Mouse (Mus musculus): Measurements from ENCODE around the gene Becn1. TPM values are rescaled to one million over a fixed set of nuclear protein-coding genes. Genes with fewer than 3 reads are reported as not detected.

Becn1 gene
- polyA plus RNA-seq, 1 experiment from 2014 or later: 165 TPM

DNA sequence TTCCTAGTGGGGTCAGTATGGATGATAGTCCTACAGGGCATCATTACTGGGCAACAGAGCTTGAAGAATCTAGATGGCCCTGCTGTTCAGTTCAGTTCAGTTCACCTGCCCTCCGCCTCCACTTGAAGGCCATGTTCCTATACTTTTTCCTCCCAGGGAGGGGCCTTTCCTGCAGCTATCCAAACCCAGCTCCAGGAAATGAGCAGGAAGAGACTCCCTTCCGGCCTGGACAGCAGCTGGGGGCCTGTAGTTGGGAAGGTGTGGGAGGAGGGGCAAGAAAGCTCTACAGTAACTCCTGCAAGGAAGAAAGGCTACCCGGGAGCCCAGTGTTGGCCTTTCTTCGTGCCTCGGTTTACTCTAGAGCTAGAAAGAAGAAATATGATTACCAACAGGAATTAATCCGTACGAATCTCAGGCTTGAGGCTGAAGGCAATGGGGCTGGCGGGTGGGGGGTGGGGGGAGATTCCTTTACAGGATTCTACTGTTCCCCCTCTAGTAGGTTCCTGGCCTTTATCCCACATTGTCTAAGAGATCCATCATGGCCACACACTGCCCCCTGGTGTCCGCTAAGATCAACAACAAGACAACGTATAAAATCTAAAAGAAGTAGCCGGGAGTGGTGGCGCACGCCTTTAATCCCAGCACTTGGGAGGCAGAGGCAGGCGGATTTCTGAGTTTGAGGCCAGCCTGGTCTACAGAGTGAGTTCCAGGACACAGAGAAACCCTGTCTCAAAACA, 53.7 kb downstream of the Becn1 start:
- Histone ChIP-seq H3K4me1 (peaks cover 27% of the 10 kb centered on the region), H3K36me3 (no peaks in the 10 kb centered on the region), H3K27me3 (peaks cover 16% of the 10 kb centered on the region; the same call in 1 of the 2 replicates), H3K4me3 (peak overlapping the region; percentile 76), H3K27ac (peak overlapping the region; percentile 92), H3K4me2 (peak overlapping the region; percentile 94), H3K9me3 (no peaks in the 10 kb centered on the region), H3K9ac (no peak overlapping the region)
- 0 out of 2 replicates have a peak, but pooled peaks have one; percentile 17 for ATAC-seq (ENCODE audit: borderline replicate concordance, extremely low read depth, low FRiP score, low TSS enrichment)
- 29% methylated on average over 14 of the region's 14 CpGs for WGBS

GRCm38 (mm10) chr11:101247521-101248030, 54.5 kb downstream of the Becn1 start:
- Histone ChIP-seq H3K27ac (peak overlapping the region; percentile 92), H3K9me3 (no peaks in the 10 kb centered on the region), H3K4me1 (peaks cover 21% of the 10 kb centered on the region), H3K36me3 (no peaks in the 10 kb centered on the region), H3K4me2 (peak overlapping the region; percentile 94), H3K4me3 (peak overlapping the region; percentile 76), H3K9ac (peak overlapping the region; percentile 89; the same call in 1 of the 2 replicates), H3K27me3 (peaks cover 16% of the 10 kb centered on the region; the same call in 1 of the 2 replicates)
- ATAC-seq (ENCODE audit: borderline replicate concordance, extremely low read depth, low FRiP score, low TSS enrichment): no peak
- WGBS: 81% methylated on average over 6 of the region's 6 CpGs

GRCm38 (mm10) chr11:101246702-101247012, 55.4 kb downstream of the Becn1 start:
- 9% methylated on average over 7 of the region's 7 CpGs for WGBS
- H3K9me3 ChIP-seq: no peaks in the 10 kb centered on the region
- peaks cover 16% of the 10 kb centered on the region; the same call in 1 of the 2 replicates for H3K27me3 ChIP-seq
- no peak; the same call in 1 of the 2 replicates for ATAC-seq (ENCODE audit: borderline replicate concordance, extremely low read depth, low FRiP score, low TSS enrichment)
- H3K4me1 ChIP-seq: peaks cover 17% of the 10 kb centered on the region
- H3K4me3 ChIP-seq: peak overlapping the region; percentile 76
- peak overlapping the region; percentile 89 for H3K9ac ChIP-seq
- H3K4me2 ChIP-seq: peak overlapping the region; percentile 94
- peak overlapping the region; percentile 92 for H3K27ac ChIP-seq
- no peaks in the 10 kb centered on the region for H3K36me3 ChIP-seq

- Histone ChIP-seq H3K9ac (peak within 1 kb of the TSS; percentile 89), H3K36me3 (no peaks in the 10 kb centered on the region), H3K27ac (peak within 1 kb of the TSS; percentile 92), H3K9me3 (no peaks in the 10 kb centered on the region), H3K27me3 (peaks cover 16% of the 10 kb centered on the region; the same call in 1 of the 2 replicates), H3K4me1 (peaks cover 17% of the 10 kb centered on the region), H3K4me2 (peak within 1 kb of the TSS; percentile 94), H3K4me3 (peak within 1 kb of the TSS; percentile 76)
- WGBS: under 1% methylated on average over 54 of the region's 63 CpGs
- ATAC-seq (ENCODE audit: borderline replicate concordance, extremely low read depth, low FRiP score, low TSS enrichment): peak; percentile 84
Observed at GRCm38 (mm10) chr11:101245855-101246701, 56.0 kb downstream of the Becn1 start, which contains the start of gene Ramp2. Gene Ramp2 (plus strand): TSS chr11:101246028.

DNA sequence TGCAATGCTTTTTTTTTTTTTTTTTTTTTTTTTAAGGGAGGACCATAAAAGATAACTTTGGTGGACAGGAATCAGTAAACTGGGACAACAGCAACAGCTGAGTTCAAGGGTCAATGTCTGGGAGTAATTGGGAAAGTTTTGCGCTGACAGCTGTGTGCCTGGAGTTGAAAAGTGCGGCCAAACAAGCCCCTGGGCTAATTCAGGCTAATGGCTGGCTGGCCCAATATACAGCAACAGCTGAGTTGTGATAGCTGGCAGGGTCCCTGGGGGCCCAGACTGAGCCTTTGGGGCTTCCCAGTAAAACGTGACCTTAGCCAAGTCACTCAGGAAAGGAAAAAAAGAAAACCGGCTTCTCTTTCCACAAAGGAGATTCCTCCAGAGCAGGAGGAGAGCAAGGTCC, 57.0 kb downstream of the Becn1 start:
- H3K4me2 ChIP-seq: peak overlapping the region; percentile 94
- H3K9me3 ChIP-seq: no peaks in the 10 kb centered on the region
- H3K27ac ChIP-seq: peak overlapping the region; percentile 92
- H3K9ac ChIP-seq: no peak overlapping the region
- no peak for ATAC-seq (ENCODE audit: borderline replicate concordance, extremely low read depth, low FRiP score, low TSS enrichment)
- WGBS: 37% methylated on average over 4 of the region's 4 CpGs
- no peaks in the 10 kb centered on the region for H3K36me3 ChIP-seq
- peaks cover 17% of the 10 kb centered on the region for H3K4me1 ChIP-seq
- no peak overlapping the region for H3K4me3 ChIP-seq
- H3K27me3 ChIP-seq: peaks cover 16% of the 10 kb centered on the region; the same call in 1 of the 2 replicates

GRCm38 (mm10) chr11:101238071-101238647, 63.9 kb downstream of the Becn1 start:
- peaks cover 12% of the 10 kb centered on the region for H3K4me1 ChIP-seq
- no peak overlapping the region for H3K4me3 ChIP-seq
- H3K4me2 ChIP-seq: 0 out of 2 replicates have a peak overlapping the region, but pooled peaks have one; percentile 6
- ATAC-seq (ENCODE audit: borderline replicate concordance, extremely low read depth, low FRiP score, low TSS enrichment): peak; percentile 79
- no peaks in the 10 kb centered on the region for H3K36me3 ChIP-seq
- peak overlapping the region; percentile 78 for H3K27ac ChIP-seq
- no peak overlapping the region for H3K9ac ChIP-seq
- H3K27me3 ChIP-seq: no peaks in the 10 kb centered on the region
- no peaks in the 10 kb centered on the region for H3K9me3 ChIP-seq
- WGBS: 35% methylated on average over 5 of the region's 5 CpGs

DNA sequence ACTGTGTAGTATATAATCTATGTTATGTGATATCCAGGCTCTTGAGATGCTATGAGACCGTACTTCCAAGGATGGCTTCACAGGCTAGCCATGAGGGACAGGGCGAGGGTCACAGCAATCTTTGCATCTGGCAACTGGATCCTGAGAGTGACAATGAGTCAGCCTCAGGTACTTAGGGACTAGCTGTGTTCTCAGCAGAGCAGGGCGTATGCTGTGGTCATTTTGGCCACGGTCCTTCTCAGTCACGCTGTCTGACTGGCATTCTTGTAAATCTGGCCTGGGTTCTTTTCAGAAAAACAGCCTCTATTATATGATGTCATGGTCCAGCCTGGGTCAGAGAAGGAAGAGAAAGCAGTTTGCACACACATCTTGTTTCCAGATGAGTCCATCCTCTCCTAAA, 65.3 kb downstream of the Becn1 start:
- no peak overlapping the region for H3K27ac ChIP-seq
- no peak overlapping the region for H3K4me2 ChIP-seq
- no peak overlapping the region for H3K9ac ChIP-seq
- ATAC-seq (ENCODE audit: borderline replicate concordance, extremely low read depth, low FRiP score, low TSS enrichment): no peak
- no peaks in the 10 kb centered on the region for H3K27me3 ChIP-seq
- peaks cover 12% of the 10 kb centered on the region for H3K4me1 ChIP-seq
- H3K36me3 ChIP-seq: no peaks in the 10 kb centered on the region
- WGBS: 88% methylated on average over 5 of the region's 5 CpGs
- no peak overlapping the region for H3K4me3 ChIP-seq
- no peaks in the 10 kb centered on the region for H3K9me3 ChIP-seq

Other genes starting within 250 kb of the Becn1 start
- gene Naglu, start 232.3 kb downstream of the Becn1 start, polyA plus RNA-seq (2015; fragmentation: Nextera tagmentation; extraction: Ambion mirVana): 20.4 and 22.5 TPM in 2 replicates
- gene Hsd17b1, start 223.9 kb downstream of the Becn1 start, polyA plus RNA-seq (2015; fragmentation: Nextera tagmentation; extraction: Ambion mirVana): 0.11 and 0.15 TPM in 2 replicates
- gene Coasy, start 219.7 kb downstream of the Becn1 start, polyA plus RNA-seq (2015; fragmentation: Nextera tagmentation; extraction: Ambion mirVana): 42.8 and 43.2 TPM in 2 replicates
- 43.4 and 54.1 TPM in 2 replicates for gene Mlx, start 215.0 kb downstream of the Becn1 start, polyA plus RNA-seq (2015; fragmentation: Nextera tagmentation; extraction: Ambion mirVana)
- 35.1 and 37.5 TPM in 2 replicates for gene Psmc3ip, start 206.8 kb downstream of the Becn1 start, polyA plus RNA-seq (2015; fragmentation: Nextera tagmentation; extraction: Ambion mirVana)
- 21.8 and 22.1 TPM in 2 replicates for gene Retreg3, start 182.4 kb downstream of the Becn1 start, polyA plus RNA-seq (2015; fragmentation: Nextera tagmentation; extraction: Ambion mirVana)
- 89.6 and 90.6 TPM in 2 replicates for gene Tubg1, start 182.3 kb downstream of the Becn1 start, polyA plus RNA-seq (2015; fragmentation: Nextera tagmentation; extraction: Ambion mirVana)
- 3.5 and 3.6 TPM in 2 replicates for gene Tubg2, start 146.4 kb downstream of the Becn1 start, polyA plus RNA-seq (2015; fragmentation: Nextera tagmentation; extraction: Ambion mirVana)
- gene Cntnap1, start 131.8 kb downstream of the Becn1 start, polyA plus RNA-seq (2015; fragmentation: Nextera tagmentation; extraction: Ambion mirVana): 1.1 and 1.4 TPM in 2 replicates
- gene Plekhh3, start 130.9 kb downstream of the Becn1 start, polyA plus RNA-seq (2015; fragmentation: Nextera tagmentation; extraction: Ambion mirVana): 19.8 and 19.9 TPM in 2 replicates
- 0.24 and 0.55 TPM in 2 replicates for gene Ccr10, start 126.8 kb downstream of the Becn1 start, polyA plus RNA-seq (2015; fragmentation: Nextera tagmentation; extraction: Ambion mirVana)
- 16.2 and 19.2 TPM in 2 replicates for gene Ezh1, start 75.8 kb downstream of the Becn1 start, polyA plus RNA-seq (2015; fragmentation: Nextera tagmentation; extraction: Ambion mirVana)
- 264 and 286 TPM in 2 replicates for gene Ramp2, start 56.3 kb downstream of the Becn1 start, polyA plus RNA-seq (2015; fragmentation: Nextera tagmentation; extraction: Ambion mirVana)
- gene Vps25, start 48.6 kb downstream of the Becn1 start, polyA plus RNA-seq (2015; fragmentation: Nextera tagmentation; extraction: Ambion mirVana): 127 and 128 TPM in 2 replicates
- gene Wnk4, start 41.7 kb downstream of the Becn1 start, polyA plus RNA-seq (2015; fragmentation: Nextera tagmentation; extraction: Ambion mirVana): 3.7 and 5.0 TPM in 2 replicates
- gene Cntd1, start 23.3 kb downstream of the Becn1 start, polyA plus RNA-seq (2015; fragmentation: Nextera tagmentation; extraction: Ambion mirVana): 1.3 and 1.7 TPM in 2 replicates
- 189 and 194 TPM in 2 replicates for gene Coa3, start 23.2 kb downstream of the Becn1 start, polyA plus RNA-seq (2015; fragmentation: Nextera tagmentation; extraction: Ambion mirVana)
- 130 and 133 TPM in 2 replicates for gene Psme3, start 13.9 kb upstream of the Becn1 start, polyA plus RNA-seq (2015; fragmentation: Nextera tagmentation; extraction: Ambion mirVana)
- gene Aoc2, start 22.8 kb upstream of the Becn1 start, polyA plus RNA-seq (2015; fragmentation: Nextera tagmentation; extraction: Ambion mirVana): 0.81 and 1.2 TPM in 2 replicates
- gene Aoc3, start 28.3 kb upstream of the Becn1 start, polyA plus RNA-seq (2015; fragmentation: Nextera tagmentation; extraction: Ambion mirVana): 1.3 and 1.4 TPM in 2 replicates
- not detected in 2 replicates for gene G6pc, start 65.3 kb upstream of the Becn1 start, polyA plus RNA-seq (2015; fragmentation: Nextera tagmentation; extraction: Ambion mirVana)
- 78.8 and 83.3 TPM in 2 replicates for gene Aarsd1, start 115.3 kb upstream of the Becn1 start, polyA plus RNA-seq (2015; fragmentation: Nextera tagmentation; extraction: Ambion mirVana)
- 8.1 and 12.7 TPM in 2 replicates for gene Gm27029, start 122.5 kb upstream of the Becn1 start, polyA plus RNA-seq (2015; fragmentation: Nextera tagmentation; extraction: Ambion mirVana)
- 20.8 and 21.3 TPM in 2 replicates for gene Rundc1, start 122.8 kb upstream of the Becn1 start, polyA plus RNA-seq (2015; fragmentation: Nextera tagmentation; extraction: Ambion mirVana)
- 12.8 and 13.4 TPM in 2 replicates for gene Ptges3l, start 123.0 kb upstream of the Becn1 start, polyA plus RNA-seq (2015; fragmentation: Nextera tagmentation; extraction: Ambion mirVana)
- 299 and 334 TPM in 2 replicates for gene Rpl27, start 140.0 kb upstream of the Becn1 start, polyA plus RNA-seq (2015; fragmentation: Nextera tagmentation; extraction: Ambion mirVana)
- 22.4 and 24.0 TPM in 2 replicates for gene Ifi35, start 146.1 kb upstream of the Becn1 start, polyA plus RNA-seq (2015; fragmentation: Nextera tagmentation; extraction: Ambion mirVana)
- 7.9 and 8.5 TPM in 2 replicates for gene Rnd2, start 162.7 kb upstream of the Becn1 start, polyA plus RNA-seq (2015; fragmentation: Nextera tagmentation; extraction: Ambion mirVana)
- 47.4 and 50.3 TPM in 2 replicates for gene Vat1, start 163.9 kb upstream of the Becn1 start, polyA plus RNA-seq (2015; fragmentation: Nextera tagmentation; extraction: Ambion mirVana)
- 14.1 and 17.7 TPM in 2 replicates for gene Brca1, start 249.7 kb upstream of the Becn1 start, polyA plus RNA-seq (2015; fragmentation: Nextera tagmentation; extraction: Ambion mirVana)
- 66.1 and 73.1 TPM in 2 replicates for gene Nbr1, start 249.9 kb upstream of the Becn1 start, polyA plus RNA-seq (2015; fragmentation: Nextera tagmentation; extraction: Ambion mirVana)